Mouse (Mus musculus): ENCODE measurements around the gene Olfr273. TPM values are rescaled to one million over a fixed set of nuclear protein-coding genes. Genes with fewer than 3 reads are reported as not detected.
A peak's percentile ranks its signal among the peaks of the same experiment; 100 is the strongest.
"Not testable (repeated sequence)": the region's sequence is repeated elsewhere in the genome, so short reads cannot be mapped to it uniquely, and the experiment has no call there.

Olfr273 gene
- not detected in 2 replicates for total RNA-seq (2014; rRNA removed)
- not detected in 2 replicates for polyA plus RNA-seq (2015; fragmentation: Nextera tagmentation; extraction: Ambion mirVana)

- H3K27ac ChIP-seq (ENCODE audit: low read depth, low read length), result no peak within 1 kb of the TSS
- no peaks in the 10 kb centered on the region for H3K36me3 ChIP-seq (ENCODE audit: insufficient read depth, low read length)
- DNase-seq (ENCODE audit: low spot score) (no peak), ATAC-seq (ENCODE audit: low FRiP score) (no peak)
- H3K4me1 ChIP-seq (ENCODE audit: insufficient read depth, low read length), result no peaks in the 10 kb centered on the region
- no peaks in the 10 kb centered on the region for H3K27me3 ChIP-seq (ENCODE audit: insufficient read depth, low read length)
- 50% methylated on average over 1 of the region's 1 CpGs for WGBS
- H3K9me3 ChIP-seq (ENCODE audit: low read length), result no peaks in the 10 kb centered on the region
- H3K4me2 ChIP-seq (ENCODE audit: low read depth, low read length, poor library complexity, severe bottlenecking), result no peak within 1 kb of the TSS
- no peak within 1 kb of the TSS for H3K4me3 ChIP-seq (ENCODE audit: low read depth, low read length)
- H3K9ac ChIP-seq (replicated peaks; ENCODE audit: low read length, poor library complexity, severe bottlenecking), result no peak within 1 kb of the TSS
- TF ChIP-seq CTCF (IDR thresholded peaks at IDR 0.05), result no peak
Observed at GRCm38 (mm10) chr4:52859136-52859535, at the start of gene Olfr273. TSS of gene Olfr273 (minus strand) at chr4:52859236.

GRCm38 (mm10) chr4:52864156-52864555, 5.1 kb upstream of the Olfr273 start:
- WGBS, result 97% methylated on average over 9 of the region's 9 CpGs

GRCm38 (mm10) chr4:52849672-52850071, 9.4 kb downstream of the Olfr273 start:
- no peak for TF ChIP-seq CTCF (IDR thresholded peaks at IDR 0.05)
- Histone ChIP-seq H3K36me3 (ENCODE audit: insufficient read depth, low read length) (no peaks in the 10 kb centered on the region), H3K4me2 (ENCODE audit: low read depth, low read length, poor library complexity, severe bottlenecking) (no peak overlapping the region), H3K4me3 (ENCODE audit: low read depth, low read length) (no peak overlapping the region), H3K27me3 (ENCODE audit: insufficient read depth, low read length) (no peaks in the 10 kb centered on the region), H3K4me1 (ENCODE audit: insufficient read depth, low read length) (no peaks in the 10 kb centered on the region), H3K9me3 (ENCODE audit: low read length) (no peaks in the 10 kb centered on the region), H3K27ac (ENCODE audit: low read depth, low read length) (no peak overlapping the region), H3K9ac (replicated peaks; ENCODE audit: low read length, poor library complexity, severe bottlenecking) (no peak overlapping the region)
- WGBS, result 92% methylated on average over 5 of the region's 5 CpGs
- DNase-seq (ENCODE audit: low spot score) (no peak), ATAC-seq (ENCODE audit: low FRiP score) (no peak)

More at GRCm38 (mm10) chr4:52864156-52864555, 5.1 kb upstream of the Olfr273 start:
- no peak for ATAC-seq (ENCODE audit: low FRiP score)
- no peak for TF ChIP-seq CTCF (IDR thresholded peaks at IDR 0.05)
- no peak overlapping the region for H3K4me2 ChIP-seq (ENCODE audit: low read depth, low read length, poor library complexity, severe bottlenecking)
- H3K4me3 ChIP-seq (ENCODE audit: low read depth, low read length), result no peak overlapping the region
- no peak for DNase-seq (ENCODE audit: low spot score)
- H3K9ac ChIP-seq (replicated peaks; ENCODE audit: low read length, poor library complexity, severe bottlenecking), result no peak overlapping the region
- H3K27ac ChIP-seq (ENCODE audit: low read depth, low read length), result no peak overlapping the region
- H3K9me3 ChIP-seq (ENCODE audit: low read length), result no peaks in the 10 kb centered on the region
- H3K27me3 ChIP-seq (ENCODE audit: insufficient read depth, low read length), result no peaks in the 10 kb centered on the region
- no peaks in the 10 kb centered on the region for H3K4me1 ChIP-seq (ENCODE audit: insufficient read depth, low read length)
- no peaks in the 10 kb centered on the region for H3K36me3 ChIP-seq (ENCODE audit: insufficient read depth, low read length)

- Histone ChIP-seq H3K27me3 (ENCODE audit: insufficient read depth, low read length) (no peaks in the 10 kb centered on the region), H3K27ac (ENCODE audit: low read depth, low read length) (no peak overlapping the region), H3K4me2 (ENCODE audit: low read depth, low read length, poor library complexity, severe bottlenecking) (no peak overlapping the region), H3K9ac (replicated peaks; ENCODE audit: low read length, poor library complexity, severe bottlenecking) (no peak overlapping the region), H3K4me1 (ENCODE audit: insufficient read depth, low read length) (no peaks in the 10 kb centered on the region), H3K36me3 (ENCODE audit: insufficient read depth, low read length) (no peaks in the 10 kb centered on the region), H3K4me3 (ENCODE audit: low read depth, low read length) (no peak overlapping the region), H3K9me3 (ENCODE audit: low read length) (no peaks in the 10 kb centered on the region)
- ATAC-seq (ENCODE audit: low FRiP score), result no peak
- WGBS, result 63% methylated on average over 4 of the region's 4 CpGs
- no peak for TF ChIP-seq CTCF (IDR thresholded peaks at IDR 0.05)
- DNase-seq (ENCODE audit: low spot score), result peak; percentile 62
Observed at GRCm38 (mm10) chr4:52849039-52849635, 9.9 kb downstream of the Olfr273 start.

GRCm38 (mm10) chr4:52845411-52845810, 13.6 kb downstream of the Olfr273 start:
- not testable (repeated sequence) for H3K4me2 ChIP-seq (ENCODE audit: low read depth, low read length, poor library complexity, severe bottlenecking); H3K36me3 ChIP-seq (ENCODE audit: insufficient read depth, low read length); H3K4me1 ChIP-seq (ENCODE audit: insufficient read depth, low read length); H3K9me3 ChIP-seq (ENCODE audit: low read length); H3K4me3 ChIP-seq (ENCODE audit: low read depth, low read length); H3K27me3 ChIP-seq (ENCODE audit: insufficient read depth, low read length); DNase-seq (ENCODE audit: low spot score); H3K27ac ChIP-seq (ENCODE audit: low read depth, low read length); H3K9ac ChIP-seq (replicated peaks; ENCODE audit: low read length, poor library complexity, severe bottlenecking); ATAC-seq (ENCODE audit: low FRiP score)
- WGBS, result 62% methylated on average over 1 of the region's 1 CpGs

GRCm38 (mm10) chr4:52821375-52821774, 37.7 kb downstream of the Olfr273 start:
- H3K9me3 ChIP-seq (ENCODE audit: low read length), result no peaks in the 10 kb centered on the region
- DNase-seq (ENCODE audit: low spot score) (no peak), ATAC-seq (ENCODE audit: low FRiP score) (no peak)
- H3K4me1 ChIP-seq (ENCODE audit: insufficient read depth, low read length), result no peaks in the 10 kb centered on the region
- no peaks in the 10 kb centered on the region for H3K36me3 ChIP-seq (ENCODE audit: insufficient read depth, low read length)
- H3K9ac ChIP-seq (replicated peaks; ENCODE audit: low read length, poor library complexity, severe bottlenecking), result no peak overlapping the region
- no peak overlapping the region for H3K4me3 ChIP-seq (ENCODE audit: low read depth, low read length)
- no peak overlapping the region for H3K4me2 ChIP-seq (ENCODE audit: low read depth, low read length, poor library complexity, severe bottlenecking)
- H3K27ac ChIP-seq (ENCODE audit: low read depth, low read length), result no peak overlapping the region
- no peaks in the 10 kb centered on the region for H3K27me3 ChIP-seq (ENCODE audit: insufficient read depth, low read length)
- no peak for TF ChIP-seq CTCF (IDR thresholded peaks at IDR 0.05)
- WGBS, result 96% methylated on average over 11 of the region's 11 CpGs

Data from midbrain, postnatal 0 days (tissue).